Comparison of ENCODE assay signal across 14 mouse cellular contexts in genomic region chr6:100613593-100614267, GRCm38 (mm10). TPM values are rescaled to one million over a fixed set of nuclear protein-coding genes. Genes with fewer than 3 reads are reported as not detected.
DNase-seq lines count a peak whose midpoint lies in the region; ATAC-seq and TF ChIP-seq lines count a peak whose summit lies in the region.
"Had no signal": no experiment of that assay in that cellular context is flagged by ENCODE, and none has a peak within 500 bp of the region (broad histone marks: within the 10 kb centered on the region; RNA-seq: fewer than 3 reads in every experiment).

No protein-coding gene starts in this region.

- no peaks in the 10 kb centered on the region for H3K27me3 ChIP-seq in forebrain, postnatal 0 days (ENCODE audit: insufficient read depth, low read length)
- H3K27me3 ChIP-seq in forebrain, embryonic 16.5 days (replicated peaks; ENCODE audit: control insufficient read depth, insufficient read depth, low read length): no peaks in the 10 kb centered on the region
- no peaks in the 10 kb centered on the region for H3K27me3 ChIP-seq in heart, embryonic 10.5 days (ENCODE audit: insufficient read depth, poor library complexity, severe bottlenecking)
- no peaks in the 10 kb centered on the region for H3K27me3 ChIP-seq in kidney, embryonic 14.5 days (ENCODE audit: control insufficient read depth, insufficient read depth, low read length)
- H3K27me3 ChIP-seq: kidney, embryonic 15.5 days; lung, embryonic 15.5 days had no signal

- no peak overlapping the region for H3K4me2 ChIP-seq in forebrain, postnatal 0 days (ENCODE audit: low read depth)
- no peak overlapping the region for H3K4me2 ChIP-seq in forebrain, embryonic 16.5 days (ENCODE audit: low read length)
- H3K4me2 ChIP-seq in kidney, embryonic 14.5 days (replicated peaks; ENCODE audit: low read depth, low read length): no peak overlapping the region
- H3K4me2 ChIP-seq: kidney, embryonic 15.5 days; lung, embryonic 15.5 days had no signal

- no peaks in the 10 kb centered on the region for H3K9me3 ChIP-seq in forebrain, postnatal 0 days (ENCODE audit: low read length)
- H3K9me3 ChIP-seq in forebrain, embryonic 16.5 days (ENCODE audit: control insufficient read depth, low read length): no peaks in the 10 kb centered on the region
- no peaks in the 10 kb centered on the region for H3K9me3 ChIP-seq in heart, embryonic 10.5 days
- H3K9me3 ChIP-seq in kidney, embryonic 14.5 days (ENCODE audit: control insufficient read depth, low read length): no peaks in the 10 kb centered on the region
- H3K9me3 ChIP-seq: kidney, embryonic 15.5 days; lung, embryonic 15.5 days had no signal

- H3K9ac ChIP-seq in forebrain, postnatal 0 days: no peak overlapping the region
- no peak overlapping the region for H3K9ac ChIP-seq in forebrain, embryonic 16.5 days (replicated peaks; ENCODE audit: low read depth, low read length)
- H3K9ac ChIP-seq in kidney, embryonic 14.5 days (ENCODE audit: low read depth, low read length): no peak overlapping the region
- H3K9ac ChIP-seq: kidney, embryonic 15.5 days; lung, embryonic 15.5 days had no signal

- DNase-seq in forebrain, postnatal 0 days: peak; percentile 18
- DNase-seq in 416B (ENCODE audit: low read depth): peak; percentile 64
- DNase-seq in brain, adult 2 months (ENCODE audit: low read depth, low spot score): peak; percentile 15
- peak; percentile 1 for DNase-seq in lung, postnatal 25 days (ENCODE audit: low spot score)
- DNase-seq in heart, embryonic 10.5 days (ENCODE audit: low spot score): no peak
- DNase-seq in kidney, postnatal 14 days: no peak
- DNase-seq: adrenal gland, postnatal 14 days; cerebellum, adult 11 months; heart, postnatal 14 days; thymus, postnatal 36 days had no signal

- H3K4me3 ChIP-seq in forebrain, postnatal 0 days (ENCODE audit: low read depth, low read length): no peak overlapping the region
- H3K4me3 ChIP-seq in forebrain, embryonic 16.5 days (replicated peaks; ENCODE audit: low read length): no peak overlapping the region
- H3K4me3 ChIP-seq in heart, embryonic 10.5 days: no peak overlapping the region
- no peak overlapping the region for H3K4me3 ChIP-seq in kidney, embryonic 14.5 days (ENCODE audit: low read length)
- H3K4me3 ChIP-seq: kidney, embryonic 15.5 days; lung, embryonic 15.5 days had no signal

- 47% methylated on average over 6 of the region's 6 CpGs for WGBS in forebrain, postnatal 0 days
- 47% methylated on average over 6 of the region's 6 CpGs for WGBS in forebrain, embryonic 16.5 days
- 55% methylated on average over 6 of the region's 6 CpGs for WGBS in heart, embryonic 10.5 days
- 38% methylated on average over 6 of the region's 6 CpGs for WGBS in kidney, embryonic 14.5 days

- H3K4me1 ChIP-seq in forebrain, postnatal 0 days (ENCODE audit: insufficient read depth): no peaks in the 10 kb centered on the region
- H3K4me1 ChIP-seq in forebrain, embryonic 16.5 days (replicated peaks; ENCODE audit: control insufficient read depth, insufficient read depth, low read length): peaks cover 6% of the 10 kb centered on the region
- 0 out of 2 replicates have a peak, but pooled peaks cover 3% of the 10 kb centered on the region for H3K4me1 ChIP-seq in heart, embryonic 10.5 days
- no peaks in the 10 kb centered on the region for H3K4me1 ChIP-seq in kidney, embryonic 14.5 days (ENCODE audit: control insufficient read depth, insufficient read depth, low read length)
- H3K4me1 ChIP-seq: lung, embryonic 15.5 days had no signal

- no peak for TF ChIP-seq CTCF in forebrain, postnatal 0 days (IDR thresholded peaks at IDR 0.05; ENCODE audit: low read depth)

- no peak overlapping the region for H3K27ac ChIP-seq in forebrain, postnatal 0 days (ENCODE audit: low read depth, low read length)
- H3K27ac ChIP-seq in forebrain, embryonic 16.5 days (ENCODE audit: low read length): no peak overlapping the region
- no peak overlapping the region for H3K27ac ChIP-seq in heart, embryonic 10.5 days
- H3K27ac ChIP-seq in kidney, embryonic 14.5 days (ENCODE audit: low read depth, low read length): no peak overlapping the region
- H3K27ac ChIP-seq: kidney, embryonic 15.5 days; lung, embryonic 15.5 days had no signal

- no peaks in the 10 kb centered on the region for H3K36me3 ChIP-seq in forebrain, postnatal 0 days (ENCODE audit: insufficient read depth)
- no peaks in the 10 kb centered on the region for H3K36me3 ChIP-seq in forebrain, embryonic 16.5 days (ENCODE audit: control insufficient read depth, insufficient read depth)
- H3K36me3 ChIP-seq in heart, embryonic 10.5 days: no peaks in the 10 kb centered on the region
- no peaks in the 10 kb centered on the region for H3K36me3 ChIP-seq in kidney, embryonic 14.5 days (ENCODE audit: control insufficient read depth, insufficient read depth, low read length)
- H3K36me3 ChIP-seq: kidney, embryonic 15.5 days; lung, embryonic 15.5 days had no signal

- ATAC-seq in forebrain, postnatal 0 days: peak; percentile 54
- ATAC-seq in forebrain, embryonic 16.5 days: no peak
- no peak for ATAC-seq in kidney, embryonic 14.5 days (ENCODE audit: low FRiP score, low TSS enrichment)

RNA-seq across cellular contexts. Expression of gene Shq1, which starts 57.2 kb away (rescaled TPM):
- 4.6 and 6.2 TPM in 2 replicates for total RNA-seq in forebrain, postnatal 0 days (2014; rRNA removed)
- polyA plus RNA-seq in forebrain, postnatal 0 days (2015; fragmentation: Nextera tagmentation; extraction: Ambion mirVana): 5.2 and 5.9 TPM in 2 replicates
- polyA plus RNA-seq in forebrain, embryonic 16.5 days (2015; fragmentation: Nextera tagmentation; extraction: Ambion mirVana): 13.3 and 14.3 TPM in 2 replicates
- polyA plus RNA-seq in heart, embryonic 10.5 days (2016; fragmentation: Nextera tagmentation; extraction: Ambion mirVana): 15.4 and 17.8 TPM in 2 replicates
- 13.8 and 20.1 TPM in 2 replicates for polyA plus RNA-seq in kidney, embryonic 14.5 days (2014; fragmentation: Nextera tagmentation; extraction: Ambion mirVana)

Comparison
In these comparisons a context has a peak if more than half of its experiments do, and no peak if none do; other contexts are left out.
1. DNase-seq: peak in forebrain, postnatal 0 days (single experiment), 416B (single experiment), brain, adult 2 months (single experiment) and lung, postnatal 25 days (single experiment); none in heart, embryonic 10.5 days (single experiment) and kidney, postnatal 14 days (single experiment).